Comparison of ENCODE assay signal across 18 mouse cellular contexts in the genomic region with DNA sequence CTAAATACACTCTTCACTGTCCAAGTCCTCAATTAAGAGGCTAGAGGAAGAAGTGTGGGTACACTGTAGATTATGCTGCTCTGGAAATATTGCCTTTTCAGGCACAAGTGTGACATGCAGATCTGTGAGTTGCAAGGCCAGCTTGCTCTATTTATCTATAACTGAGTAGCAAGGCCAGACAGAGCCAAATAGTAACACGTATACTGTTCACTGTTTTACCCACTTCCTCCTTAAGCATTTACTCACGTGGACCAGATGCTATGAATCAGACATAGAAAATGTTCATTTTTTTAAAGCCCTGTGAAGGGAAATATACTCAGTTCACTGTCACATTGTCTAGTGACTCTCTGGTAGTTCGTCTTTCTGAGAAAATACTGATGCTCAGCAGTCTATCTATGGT. TPM values are rescaled to one million over a fixed set of nuclear protein-coding genes. Genes with fewer than 3 reads are reported as not detected.
DNase-seq lines count a peak whose midpoint lies in the region; ATAC-seq and TF ChIP-seq lines count a peak whose summit lies in the region.
"Had no signal": no experiment of that assay in that cellular context is flagged by ENCODE, and none has a peak within 500 bp of the region (broad histone marks: within the 10 kb centered on the region; RNA-seq: fewer than 3 reads in every experiment).

No protein-coding gene starts in this region.

- TF ChIP-seq POLR2A in heart, adult 2 months (IDR thresholded peaks at IDR 0.05; ENCODE audit: insufficient read depth, low read depth, low read length): no peak
- no peak for TF ChIP-seq POLR2A in cerebellum, adult 2 months (IDR thresholded peaks at IDR 0.05; ENCODE audit: borderline replicate concordance, insufficient read depth, low read length)

- peak overlapping the region; percentile 30; the same call in 1 of the 2 replicates for H3K27ac ChIP-seq in heart, adult 2 months
- peak overlapping the region; percentile 99 for H3K27ac ChIP-seq in macrophage
- H3K27ac ChIP-seq in cerebellum, adult 2 months (ENCODE audit: insufficient read depth, low read length): no peak overlapping the region
- H3K27ac ChIP-seq in midbrain, embryonic 14.5 days (replicated peaks; ENCODE audit: low read depth, low read length): no peak overlapping the region
- H3K27ac ChIP-seq: forebrain, embryonic 15.5 days; hindbrain, embryonic 14.5 days; limb, embryonic 13.5 days; midbrain, embryonic 12.5 days had no signal

- no peak for TF ChIP-seq EP300 in heart, adult 2 months (IDR thresholded peaks at IDR 0.05; ENCODE audit: insufficient read depth, low read depth, low read length)

- no peak for DNase-seq in heart, adult 2 months
- DNase-seq in heart, adult 8-10 months (ENCODE audit: low spot score): no peak
- peak; percentile 55 for DNase-seq in A20 (ENCODE audit: low read depth, low spot score)
- DNase-seq in cerebellum, adult 2 months: no peak
- no peak for DNase-seq in midbrain, embryonic 14.5 days
- DNase-seq in urinary bladder, postnatal 14 days (ENCODE audit: low spot score): no peak
- DNase-seq: adrenal gland, adult 8-10 months; cerebellum, postnatal 25 days; gastrocnemius, postnatal 25 days; kidney, adult 18-20 months; kidney, postnatal 4 days; lung, postnatal 10 days had no signal

- no peak overlapping the region for H3K4me3 ChIP-seq in heart, adult 2 months
- no peak overlapping the region for H3K4me3 ChIP-seq in macrophage (ENCODE audit: inconsistent target)
- H3K4me3 ChIP-seq in cerebellum, adult 2 months (replicated peaks; ENCODE audit: insufficient read depth, low read depth, low read length): no peak overlapping the region
- no peak overlapping the region for H3K4me3 ChIP-seq in midbrain, embryonic 14.5 days (replicated peaks; ENCODE audit: low read depth, low read length)
- H3K4me3 ChIP-seq: forebrain, embryonic 15.5 days; limb, embryonic 13.5 days; midbrain, embryonic 12.5 days had no signal

- WGBS in heart, adult 2 months: 39% methylated on average over 3 of the region's 3 CpGs
- WGBS in macrophage (ENCODE audit: missing documents): 2% methylated on average over 3 of the region's 3 CpGs
- 83% methylated on average over 3 of the region's 3 CpGs for WGBS in cerebellum, adult 2 months
- WGBS in midbrain, embryonic 14.5 days: 88% methylated on average over 3 of the region's 3 CpGs

- peak; percentile 86 for ATAC-seq in activated CD4-positive, CD25-positive, alpha-beta regulatory T cell, adult 4 months
- no peak for ATAC-seq in midbrain, embryonic 14.5 days (ENCODE audit: low FRiP score, low TSS enrichment)
- ATAC-seq: forebrain, embryonic 15.5 days had no signal

- H3K4me1 ChIP-seq in heart, adult 2 months (ENCODE audit: control insufficient read depth, insufficient read depth, low read length): peaks cover 2% of the 10 kb centered on the region
- no peaks in the 10 kb centered on the region for H3K4me1 ChIP-seq in cerebellum, adult 2 months (ENCODE audit: control insufficient read depth, insufficient read depth, low read length)
- H3K4me1 ChIP-seq in midbrain, embryonic 14.5 days (ENCODE audit: control insufficient read depth, insufficient read depth, low read length): no peaks in the 10 kb centered on the region
- H3K4me1 ChIP-seq: forebrain, embryonic 15.5 days; limb, embryonic 13.5 days; midbrain, embryonic 12.5 days had no signal

- no peaks in the 10 kb centered on the region for H3K27me3 ChIP-seq in heart, adult 2 months (ENCODE audit: control insufficient read depth, insufficient read depth, low read length)
- H3K27me3 ChIP-seq in cerebellum, adult 2 months (ENCODE audit: control insufficient read depth, insufficient read depth, low read length): no peaks in the 10 kb centered on the region
- H3K27me3 ChIP-seq in midbrain, embryonic 14.5 days (ENCODE audit: control insufficient read depth, insufficient read depth, low read length): no peaks in the 10 kb centered on the region
- H3K27me3 ChIP-seq: forebrain, embryonic 15.5 days; limb, embryonic 13.5 days; midbrain, embryonic 12.5 days had no signal

- H3K9ac ChIP-seq in heart, adult 2 months (ENCODE audit: low read depth, low read length): no peak overlapping the region
- no peak overlapping the region for H3K9ac ChIP-seq in midbrain, embryonic 14.5 days (replicated peaks; ENCODE audit: low read length)
- H3K9ac ChIP-seq: forebrain, embryonic 15.5 days; hindbrain, embryonic 14.5 days; limb, embryonic 13.5 days; midbrain, embryonic 12.5 days had no signal

- H3K9me3 ChIP-seq in midbrain, embryonic 14.5 days (ENCODE audit: control insufficient read depth, low read length): no peaks in the 10 kb centered on the region
- H3K9me3 ChIP-seq: forebrain, embryonic 15.5 days; limb, embryonic 13.5 days; midbrain, embryonic 12.5 days had no signal

- H3K79me2 ChIP-seq in heart, adult 2 months (replicated peaks; ENCODE audit: control insufficient read depth, insufficient read depth, low read length): no peaks in the 10 kb centered on the region; the same call in 1 of the 2 replicates
- H3K79me2 ChIP-seq in macrophage (ENCODE audit: inconsistent target): peaks cover 88% of the 10 kb centered on the region

- no peak for TF ChIP-seq CTCF in heart, adult 2 months (IDR thresholded peaks at IDR 0.05)
- no peak for TF ChIP-seq CTCF in cerebellum, adult 2 months (IDR thresholded peaks at IDR 0.05; ENCODE audit: borderline replicate concordance, insufficient read depth, low read depth, low read length)

- no peak overlapping the region for H3K4me2 ChIP-seq in midbrain, embryonic 14.5 days (ENCODE audit: low read length)
- H3K4me2 ChIP-seq: forebrain, embryonic 15.5 days; hindbrain, embryonic 14.5 days; limb, embryonic 13.5 days; midbrain, embryonic 12.5 days had no signal

- peaks cover 10% of the 10 kb centered on the region for H3K36me3 ChIP-seq in heart, adult 2 months (ENCODE audit: control insufficient read depth, insufficient read depth, low read length)
- no peaks in the 10 kb centered on the region; the same call in 1 of the 2 replicates for H3K36me3 ChIP-seq in macrophage (ENCODE audit: inconsistent target)
- H3K36me3 ChIP-seq in midbrain, embryonic 14.5 days (ENCODE audit: control insufficient read depth, insufficient read depth, low read length): no peaks in the 10 kb centered on the region
- H3K36me3 ChIP-seq: forebrain, embryonic 15.5 days; limb, embryonic 13.5 days; midbrain, embryonic 12.5 days had no signal

- intact Hi-C loops in heart, adult 2 months (cut with DNase I): no loop called here

RNA-seq across cellular contexts. Expression of gene Mdfic, which starts 37.9 kb away (rescaled TPM):
- total RNA-seq in heart, adult 2 months (2021): 10 to 100 TPM; 14.5 to 15.3 TPM
- polyA plus RNA-seq in heart, adult 2 months (2012; rRNA removed): 5.3 and 10.3 TPM in 2 replicates
- total RNA-seq in heart, adult 8-10 months (2022): 10 to 100 TPM; 14.4 to 17.5 (median 15.6) TPM
- polyA plus RNA-seq in activated CD4-positive, CD25-positive, alpha-beta regulatory T cell, adult 4 months (2017; shearing (Covaris generic)): 10 to 100 TPM; 16.2 to 20.8 TPM
- 1,000 to 10,000 TPM in 3 of 26 experiments, 100 to 1,000 TPM in 23; 207 to 1,244 (median 399) TPM for total RNA-seq in macrophage (2018; cell fraction: chromatin; rRNA removed)
- total RNA-seq in macrophage (2018; cell fraction: cytosol; rRNA removed): 100 to 1,000 TPM; 164 to 281 (median 201) TPM
- 100 to 1,000 TPM; 193 to 717 (median 422) TPM for total RNA-seq in macrophage (2018; cell fraction: nucleus; rRNA removed)
- polyA plus RNA-seq in macrophage (2018): 136 to 190 TPM (median 180 TPM) in 3 replicates
- polyA plus RNA-seq in cerebellum, adult 2 months (2012; rRNA removed): 2.1 and 3.0 TPM in 2 replicates
- polyA plus RNA-seq in midbrain, embryonic 14.5 days (2014; fragmentation: Nextera tagmentation; extraction: Ambion mirVana): 0.86 and 1.1 TPM in 2 replicates

Comparison
In these comparisons a context has a peak if more than half of its experiments do, and no peak if none do; other contexts are left out.
1. H3K27ac ChIP-seq: peak in heart, adult 2 months (single experiment) and macrophage (single experiment); none in cerebellum, adult 2 months (single experiment) and midbrain, embryonic 14.5 days (single experiment).